8 mouse cellular contexts compared by ENCODE assay signal in the genomic region with DNA sequence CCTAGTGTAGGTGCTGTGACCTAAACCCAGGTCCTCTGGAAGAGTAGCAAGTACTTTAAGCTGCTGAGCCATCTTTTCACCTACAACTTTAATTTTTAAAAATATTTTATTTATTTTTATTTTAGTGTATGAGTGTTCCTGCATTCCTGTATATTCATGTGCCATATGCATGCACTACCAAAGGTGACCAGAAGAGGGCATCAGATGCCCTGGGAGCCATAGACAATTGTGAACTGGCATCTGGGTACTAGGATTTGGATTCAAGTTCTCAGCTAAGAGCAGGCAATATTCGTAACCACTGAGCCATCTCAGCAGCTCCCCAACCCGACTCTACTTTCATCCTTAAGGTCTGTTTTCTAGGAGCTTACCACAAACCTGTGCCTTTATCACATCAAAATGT. TPM values are rescaled to one million over a fixed set of nuclear protein-coding genes. Genes with fewer than 3 reads are reported as not detected.
DNase-seq lines count a peak whose midpoint lies in the region.

No protein-coding gene starts in this region.

- peak; percentile 45 for DNase-seq in gastrocnemius, postnatal 10 days
- DNase-seq in gastrocnemius, postnatal 4 days (ENCODE audit: low spot score in 2 of 2): no peak
- DNase-seq in right cerebral cortex, postnatal 4 days: peak; percentile 63
- DNase-seq in right cerebral cortex, postnatal 25 days: no peak
- DNase-seq in cerebellum, adult 8-10 months: peak; percentile 54
- DNase-seq in heart, postnatal 4 days: peak; percentile 65
- peak; percentile 54 for DNase-seq in lung, postnatal 10 days
- peak; percentile 57 for DNase-seq in thymus, postnatal 0 days (ENCODE audit: low spot score)

RNA-seq across cellular contexts. Expression of gene Gtf3c1, which starts 32.7 kb away (rescaled TPM):
- total RNA-seq in gastrocnemius, postnatal 10 days (2021): 10 to 100 TPM; 36.8 to 43.7 TPM
- total RNA-seq in gastrocnemius, postnatal 4 days (2021): 10 to 100 TPM; 50.4 to 50.5 TPM
- total RNA-seq in heart, postnatal 4 days (2021): 10 to 100 TPM; 87.6 to 97.4 TPM
- 15.5 and 16.3 TPM in 2 replicates for polyA plus RNA-seq in thymus, postnatal 0 days (2015; fragmentation: Nextera tagmentation; extraction: Ambion mirVana)

RNA-seq across cellular contexts. Expression of gene D430042O09Rik, which starts 32.8 kb away (rescaled TPM):
- total RNA-seq in gastrocnemius, postnatal 10 days (2021): 1 to 10 TPM; 7.3 to 8.2 TPM
- total RNA-seq in gastrocnemius, postnatal 4 days (2021): 10 to 100 TPM; 10.8 to 15.0 TPM
- 10 to 100 TPM; 19.0 to 20.6 TPM for total RNA-seq in heart, postnatal 4 days (2021)
- polyA plus RNA-seq in thymus, postnatal 0 days (2015; fragmentation: Nextera tagmentation; extraction: Ambion mirVana): 4.0 and 4.1 TPM in 2 replicates

Comparison
In these comparisons a context has a peak if more than half of its experiments do, and no peak if none do; other contexts are left out.
1. DNase-seq: peak in gastrocnemius, postnatal 10 days (single experiment), right cerebral cortex, postnatal 4 days (single experiment), cerebellum, adult 8-10 months (single experiment), heart, postnatal 4 days (single experiment), lung, postnatal 10 days (single experiment) and thymus, postnatal 0 days (single experiment); none in gastrocnemius, postnatal 4 days (0 of 2) and right cerebral cortex, postnatal 25 days (single experiment).